Mouse (Mus musculus): ENCODE measurements around the gene Tomt.

- TF ChIP-seq CTCF (IDR thresholded peaks at IDR 0.05; ENCODE audit: low read depth, low read length): no peak
- TF ChIP-seq POLR2A (IDR thresholded peaks at IDR 0.05; ENCODE audit: extremely low read depth, insufficient read depth, low read length): no peak
Measured at GRCm38 (mm10) chr7:101869163-101869500, 37.0 kb downstream of the Tomt start.

All from liver, adult 2 months (tissue).